Mouse (Mus musculus): ENCODE measurements at regions not wholly inside any gene's neighbourhood (a gene's known extent, or its start where the extent isn't known, plus 50 kb on each side); places are given as distances from the start of the nearest gene placed in this dataset.

GRCm38 (mm10) chr15:62568788-62569713, 1275.9 kb downstream of the Gsdmc2 start:
- peaks cover 8% of the 10 kb centered on the region for H3K4me1 ChIP-seq (ENCODE audit: control insufficient read depth, insufficient read depth, low read length)
- no peaks in the 10 kb centered on the region for H3K27me3 ChIP-seq (replicated peaks; ENCODE audit: control insufficient read depth, insufficient read depth, low read length)
- ATAC-seq (ENCODE audit: low read depth): no peak
- no peak overlapping the region for H3K9ac ChIP-seq (ENCODE audit: low read depth, low read length)
- no peak for DNase-seq (ENCODE audit: low spot score)
- no peaks in the 10 kb centered on the region for H3K36me3 ChIP-seq (ENCODE audit: control insufficient read depth, insufficient read depth, low read length)
- H3K9me3 ChIP-seq (ENCODE audit: control insufficient read depth, low read length): no peaks in the 10 kb centered on the region
- WGBS: 66% methylated on average over 7 of the region's 7 CpGs
- no peak overlapping the region for H3K4me3 ChIP-seq (ENCODE audit: low read depth, low read length)
- no peak overlapping the region for H3K4me2 ChIP-seq (ENCODE audit: low read depth, low read length)
- H3K27ac ChIP-seq (replicated peaks; ENCODE audit: low read depth, low read length): no peak overlapping the region

- DNase-seq (ENCODE audit: low spot score) (no peak), ATAC-seq (ENCODE audit: low read depth) (no peak)
- Histone ChIP-seq H3K9ac (ENCODE audit: low read depth, low read length) (no peak overlapping the region), H3K27ac (replicated peaks; ENCODE audit: low read depth, low read length) (no peak overlapping the region), H3K27me3 (replicated peaks; ENCODE audit: control insufficient read depth, insufficient read depth, low read length) (no peaks in the 10 kb centered on the region), H3K4me2 (ENCODE audit: low read depth, low read length) (no peak overlapping the region), H3K36me3 (ENCODE audit: control insufficient read depth, insufficient read depth, low read length) (no peaks in the 10 kb centered on the region), H3K4me3 (ENCODE audit: low read depth, low read length) (no peak overlapping the region), H3K4me1 (ENCODE audit: control insufficient read depth, insufficient read depth, low read length) (peaks cover 8% of the 10 kb centered on the region), H3K9me3 (ENCODE audit: control insufficient read depth, low read length) (no peaks in the 10 kb centered on the region)
- 69% methylated on average over 4 of the region's 4 CpGs for WGBS
Observed at GRCm38 (mm10) chr15:62567431-62567830, 1277.5 kb downstream of the Gsdmc2 start.

GRCm38 (mm10) chr15:62566106-62566511, 1278.9 kb downstream of the Gsdmc2 start:
- H3K27me3 ChIP-seq (replicated peaks; ENCODE audit: control insufficient read depth, insufficient read depth, low read length): no peaks in the 10 kb centered on the region
- DNase-seq (ENCODE audit: low spot score) (peak; percentile 87), ATAC-seq (ENCODE audit: low read depth) (peak; percentile 67)
- no peaks in the 10 kb centered on the region for H3K9me3 ChIP-seq (ENCODE audit: control insufficient read depth, low read length)
- H3K4me3 ChIP-seq (ENCODE audit: low read depth, low read length): no peak overlapping the region
- H3K9ac ChIP-seq (ENCODE audit: low read depth, low read length): no peak overlapping the region; the same call in 1 of the 2 replicates
- no peaks in the 10 kb centered on the region for H3K36me3 ChIP-seq (ENCODE audit: control insufficient read depth, insufficient read depth, low read length)
- H3K4me2 ChIP-seq (ENCODE audit: low read depth, low read length): peak overlapping the region; percentile 32; the same call in 1 of the 2 replicates
- H3K27ac ChIP-seq (replicated peaks; ENCODE audit: low read depth, low read length): no peak overlapping the region
- H3K4me1 ChIP-seq (ENCODE audit: control insufficient read depth, insufficient read depth, low read length): peaks cover 8% of the 10 kb centered on the region
- 6% methylated on average over 7 of the region's 7 CpGs for WGBS

- Histone ChIP-seq H3K4me3 (ENCODE audit: low read depth, low read length) (no peak overlapping the region), H3K9ac (ENCODE audit: low read depth, low read length) (no peak overlapping the region), H3K27me3 (replicated peaks; ENCODE audit: control insufficient read depth, insufficient read depth, low read length) (no peaks in the 10 kb centered on the region), H3K4me1 (ENCODE audit: control insufficient read depth, insufficient read depth, low read length) (no peaks in the 10 kb centered on the region), H3K9me3 (ENCODE audit: control insufficient read depth, low read length) (no peaks in the 10 kb centered on the region), H3K27ac (replicated peaks; ENCODE audit: low read depth, low read length) (no peak overlapping the region), H3K36me3 (ENCODE audit: control insufficient read depth, insufficient read depth, low read length) (no peaks in the 10 kb centered on the region), H3K4me2 (ENCODE audit: low read depth, low read length) (no peak overlapping the region)
- DNase-seq (ENCODE audit: low spot score) (no peak), ATAC-seq (ENCODE audit: low read depth) (no peak)
- 61% methylated on average over 2 of the region's 2 CpGs for WGBS
Observed at GRCm38 (mm10) chr15:62533233-62533632, 1311.7 kb downstream of the Gsdmc2 start.

GRCm38 (mm10) chr15:62528975-62529374, 1316.0 kb downstream of the Gsdmc2 start:
- Histone ChIP-seq H3K4me1 (ENCODE audit: control insufficient read depth, insufficient read depth, low read length) (no peaks in the 10 kb centered on the region), H3K9ac (ENCODE audit: low read depth, low read length) (no peak overlapping the region), H3K27ac (replicated peaks; ENCODE audit: low read depth, low read length) (no peak overlapping the region), H3K4me2 (ENCODE audit: low read depth, low read length) (no peak overlapping the region), H3K9me3 (ENCODE audit: control insufficient read depth, low read length) (no peaks in the 10 kb centered on the region), H3K36me3 (ENCODE audit: control insufficient read depth, insufficient read depth, low read length) (no peaks in the 10 kb centered on the region), H3K27me3 (replicated peaks; ENCODE audit: control insufficient read depth, insufficient read depth, low read length) (no peaks in the 10 kb centered on the region), H3K4me3 (ENCODE audit: low read depth, low read length) (no peak overlapping the region)
- no peak for ATAC-seq (ENCODE audit: low read depth)
- WGBS: 83% methylated on average over 3 of the region's 3 CpGs
- DNase-seq (ENCODE audit: low spot score): no peak

- WGBS: 63% methylated on average over 2 of the region's 2 CpGs
- no peaks in the 10 kb centered on the region for H3K27me3 ChIP-seq (replicated peaks; ENCODE audit: control insufficient read depth, insufficient read depth, low read length)
- H3K27ac ChIP-seq (replicated peaks; ENCODE audit: low read depth, low read length): no peak overlapping the region
- H3K9ac ChIP-seq (ENCODE audit: low read depth, low read length): no peak overlapping the region
- no peak overlapping the region for H3K4me3 ChIP-seq (ENCODE audit: low read depth, low read length)
- DNase-seq (ENCODE audit: low spot score) (no peak), ATAC-seq (ENCODE audit: low read depth) (no peak)
- H3K36me3 ChIP-seq (ENCODE audit: control insufficient read depth, insufficient read depth, low read length): no peaks in the 10 kb centered on the region
- H3K4me1 ChIP-seq (ENCODE audit: control insufficient read depth, insufficient read depth, low read length): no peaks in the 10 kb centered on the region
- H3K4me2 ChIP-seq (ENCODE audit: low read depth, low read length): no peak overlapping the region
- no peaks in the 10 kb centered on the region for H3K9me3 ChIP-seq (ENCODE audit: control insufficient read depth, low read length)
Observed at GRCm38 (mm10) chr15:62524628-62525027, 1320.3 kb downstream of the Gsdmc2 start.

- WGBS: 71% methylated on average over 2 of the region's 2 CpGs
- H3K9me3 ChIP-seq (ENCODE audit: control insufficient read depth, low read length): no peaks in the 10 kb centered on the region
- ATAC-seq (ENCODE audit: low read depth) (no peak), DNase-seq (ENCODE audit: low spot score) (no peak)
- H3K36me3 ChIP-seq (ENCODE audit: control insufficient read depth, insufficient read depth, low read length): no peaks in the 10 kb centered on the region
- no peak overlapping the region for H3K27ac ChIP-seq (replicated peaks; ENCODE audit: low read depth, low read length)
- no peaks in the 10 kb centered on the region for H3K27me3 ChIP-seq (replicated peaks; ENCODE audit: control insufficient read depth, insufficient read depth, low read length)
- no peak overlapping the region for H3K9ac ChIP-seq (ENCODE audit: low read depth, low read length)
- H3K4me3 ChIP-seq (ENCODE audit: low read depth, low read length): no peak overlapping the region
- H3K4me1 ChIP-seq (ENCODE audit: control insufficient read depth, insufficient read depth, low read length): no peaks in the 10 kb centered on the region
- no peak overlapping the region for H3K4me2 ChIP-seq (ENCODE audit: low read depth, low read length)
Observed at GRCm38 (mm10) chr15:62524135-62524534, 1320.8 kb downstream of the Gsdmc2 start.

GRCm38 (mm10) chr15:62513462-62513861, 1331.5 kb downstream of the Gsdmc2 start:
- no peaks in the 10 kb centered on the region for H3K4me1 ChIP-seq (ENCODE audit: control insufficient read depth, insufficient read depth, low read length)
- no peaks in the 10 kb centered on the region for H3K27me3 ChIP-seq (replicated peaks; ENCODE audit: control insufficient read depth, insufficient read depth, low read length)
- no peak overlapping the region for H3K4me2 ChIP-seq (ENCODE audit: low read depth, low read length)
- DNase-seq (ENCODE audit: low spot score) (no peak), ATAC-seq (ENCODE audit: low read depth) (no peak)
- WGBS: 81% methylated on average over 1 of the region's 1 CpGs
- H3K4me3 ChIP-seq (ENCODE audit: low read depth, low read length): no peak overlapping the region
- no peak overlapping the region for H3K9ac ChIP-seq (ENCODE audit: low read depth, low read length)
- H3K27ac ChIP-seq (replicated peaks; ENCODE audit: low read depth, low read length): no peak overlapping the region
- H3K36me3 ChIP-seq (ENCODE audit: control insufficient read depth, insufficient read depth, low read length): no peaks in the 10 kb centered on the region
- no peaks in the 10 kb centered on the region for H3K9me3 ChIP-seq (ENCODE audit: control insufficient read depth, low read length)

- no peaks in the 10 kb centered on the region for H3K36me3 ChIP-seq (ENCODE audit: control insufficient read depth, insufficient read depth, low read length)
- no peak overlapping the region for H3K27ac ChIP-seq (replicated peaks; ENCODE audit: low read depth, low read length)
- H3K9ac ChIP-seq (ENCODE audit: low read depth, low read length): no peak overlapping the region
- H3K4me1 ChIP-seq (ENCODE audit: control insufficient read depth, insufficient read depth, low read length): no peaks in the 10 kb centered on the region
- DNase-seq (ENCODE audit: low spot score) (no peak), ATAC-seq (ENCODE audit: low read depth) (no peak)
- no peak overlapping the region for H3K4me3 ChIP-seq (ENCODE audit: low read depth, low read length)
- no peaks in the 10 kb centered on the region for H3K9me3 ChIP-seq (ENCODE audit: control insufficient read depth, low read length)
- 88% methylated on average over 2 of the region's 2 CpGs for WGBS
- no peaks in the 10 kb centered on the region for H3K27me3 ChIP-seq (replicated peaks; ENCODE audit: control insufficient read depth, insufficient read depth, low read length)
- H3K4me2 ChIP-seq (ENCODE audit: low read depth, low read length): no peak overlapping the region
Observed at GRCm38 (mm10) chr15:62511461-62511860, 1333.5 kb downstream of the Gsdmc2 start.
